ENCODE assay signal across 13 mouse cellular contexts in genomic region chr8:111658819-111659423, GRCm38 (mm10). TPM values are rescaled to one million over a fixed set of nuclear protein-coding genes. Genes with fewer than 3 reads are reported as not detected.
DNase-seq lines count a peak whose midpoint lies in the region; ATAC-seq lines count a peak whose summit lies in the region.
"Had no signal": no experiment of that assay in that cellular context is flagged by ENCODE, and none has a peak within 500 bp of the region (broad histone marks: within the 10 kb centered on the region; RNA-seq: fewer than 3 reads in every experiment).

No protein-coding gene starts in this region.

- H3K4me1 ChIP-seq in hindbrain, embryonic 14.5 days (replicated peaks; ENCODE audit: control insufficient read depth, insufficient read depth, low read length) = no peaks in the 10 kb centered on the region
- H3K4me1 ChIP-seq in hindbrain, embryonic 16.5 days (ENCODE audit: control insufficient read depth, insufficient read depth, low read depth, low read length) = no peaks in the 10 kb centered on the region
- peaks cover 11% of the 10 kb centered on the region for H3K4me1 ChIP-seq in hindbrain, embryonic 10.5 days (replicated peaks)
- H3K4me1 ChIP-seq in midbrain, embryonic 11.5 days (ENCODE audit: control insufficient read depth, insufficient read depth, low read length) = no peaks in the 10 kb centered on the region

- no peak overlapping the region for H3K9ac ChIP-seq in hindbrain, embryonic 14.5 days
- no peak overlapping the region for H3K9ac ChIP-seq in hindbrain, embryonic 16.5 days (ENCODE audit: low read depth, low read length)
- no peak overlapping the region for H3K9ac ChIP-seq in midbrain, embryonic 11.5 days (ENCODE audit: low read length)
- H3K9ac ChIP-seq: forebrain, postnatal 0 days; midbrain, embryonic 13.5 days had no signal

- no peak overlapping the region for H3K4me3 ChIP-seq in hindbrain, embryonic 14.5 days (replicated peaks; ENCODE audit: low read length)
- no peak overlapping the region for H3K4me3 ChIP-seq in hindbrain, embryonic 16.5 days (ENCODE audit: low read length)
- H3K4me3 ChIP-seq in hindbrain, embryonic 10.5 days = no peak overlapping the region
- H3K4me3 ChIP-seq in midbrain, embryonic 11.5 days (ENCODE audit: low read depth, low read length) = no peak overlapping the region
- H3K4me3 ChIP-seq: midbrain, embryonic 13.5 days had no signal

- H3K36me3 ChIP-seq in hindbrain, embryonic 14.5 days (replicated peaks; ENCODE audit: control insufficient read depth, insufficient read depth) = peaks cover 17% of the 10 kb centered on the region
- 0 out of 2 replicates have a peak, but pooled peaks cover 6% of the 10 kb centered on the region for H3K36me3 ChIP-seq in hindbrain, embryonic 16.5 days (ENCODE audit: control insufficient read depth, insufficient read depth, low read length)
- peaks cover 27% of the 10 kb centered on the region for H3K36me3 ChIP-seq in hindbrain, embryonic 10.5 days
- H3K36me3 ChIP-seq in midbrain, embryonic 11.5 days (ENCODE audit: control insufficient read depth, insufficient read depth, low read length) = no peaks in the 10 kb centered on the region

- no peak overlapping the region for H3K4me2 ChIP-seq in hindbrain, embryonic 14.5 days (replicated peaks)
- H3K4me2 ChIP-seq in hindbrain, embryonic 16.5 days (ENCODE audit: low read length) = no peak overlapping the region
- no peak overlapping the region for H3K4me2 ChIP-seq in midbrain, embryonic 11.5 days
- H3K4me2 ChIP-seq: midbrain, embryonic 13.5 days had no signal

- WGBS in hindbrain, embryonic 14.5 days = 87% methylated on average over 6 of the region's 6 CpGs
- 91% methylated on average over 6 of the region's 6 CpGs for WGBS in hindbrain, embryonic 16.5 days
- 90% methylated on average over 6 of the region's 6 CpGs for WGBS in hindbrain, embryonic 10.5 days
- 91% methylated on average over 6 of the region's 6 CpGs for WGBS in midbrain, embryonic 11.5 days

- ATAC-seq in hindbrain, embryonic 14.5 days (ENCODE audit: low FRiP score) = no peak
- ATAC-seq in hindbrain, embryonic 16.5 days = no peak
- peak; percentile 51; the same call in 1 of the 2 replicates for ATAC-seq in common myeloid progenitor, adult 5-6 weeks (replicated peaks; ENCODE audit: low read depth, poor library complexity, severe bottlenecking)
- peak; percentile 57 for ATAC-seq in inflammation-experienced regulatory T-cells, adult 6 months
- no peak for ATAC-seq in midbrain, embryonic 11.5 days (ENCODE audit: low FRiP score)
- ATAC-seq: forebrain, postnatal 0 days; midbrain, embryonic 13.5 days had no signal

- peak overlapping the region; percentile 46; the same call in 1 of the 2 replicates for H3K27ac ChIP-seq in hindbrain, embryonic 14.5 days
- no peak overlapping the region for H3K27ac ChIP-seq in hindbrain, embryonic 16.5 days (ENCODE audit: low read depth, low read length)
- no peak overlapping the region for H3K27ac ChIP-seq in hindbrain, embryonic 10.5 days
- H3K27ac ChIP-seq in midbrain, embryonic 11.5 days (ENCODE audit: low read depth, low read length) = no peak overlapping the region
- H3K27ac ChIP-seq: midbrain, embryonic 13.5 days had no signal

- no peaks in the 10 kb centered on the region for H3K9me3 ChIP-seq in hindbrain, embryonic 14.5 days (ENCODE audit: control insufficient read depth, low read length)
- H3K9me3 ChIP-seq in hindbrain, embryonic 16.5 days (ENCODE audit: control insufficient read depth, low read length) = no peaks in the 10 kb centered on the region
- no peaks in the 10 kb centered on the region for H3K9me3 ChIP-seq in hindbrain, embryonic 10.5 days
- no peaks in the 10 kb centered on the region for H3K9me3 ChIP-seq in midbrain, embryonic 11.5 days (ENCODE audit: control insufficient read depth, low read length)
- H3K9me3 ChIP-seq: midbrain, embryonic 13.5 days had no signal

- DNase-seq in hindbrain, embryonic 14.5 days (ENCODE audit: low spot score) = no peak
- DNase-seq in A20 (ENCODE audit: low read depth, low spot score) = peak; percentile 24
- no peak for DNase-seq in hindbrain, embryonic 10.5 days (ENCODE audit: low spot score)
- DNase-seq in midbrain, embryonic 11.5 days (ENCODE audit: low spot score, missing footprints) = no peak
- DNase-seq in urinary bladder, postnatal 4 days (ENCODE audit: low spot score in 2 of 2) = no peak
- DNase-seq: cerebellum, adult 2 months; forebrain, postnatal 0 days; right cerebral cortex, postnatal 25 days had no signal

- no peaks in the 10 kb centered on the region for H3K27me3 ChIP-seq in hindbrain, embryonic 14.5 days (ENCODE audit: control insufficient read depth, insufficient read depth, low read length)
- H3K27me3 ChIP-seq in hindbrain, embryonic 16.5 days (replicated peaks; ENCODE audit: control insufficient read depth, insufficient read depth, low read length) = no peaks in the 10 kb centered on the region
- no peaks in the 10 kb centered on the region for H3K27me3 ChIP-seq in hindbrain, embryonic 10.5 days (ENCODE audit: insufficient read depth, poor library complexity, severe bottlenecking)
- no peaks in the 10 kb centered on the region for H3K27me3 ChIP-seq in midbrain, embryonic 11.5 days (ENCODE audit: control insufficient read depth, insufficient read depth, low read length)
- H3K27me3 ChIP-seq: midbrain, embryonic 13.5 days had no signal

RNA-seq across cellular contexts. Expression of gene Zfp1, which starts 15.7 kb away (rescaled TPM):
- 27.5 and 28.3 TPM in 2 replicates for polyA plus RNA-seq in hindbrain, embryonic 14.5 days (2014; fragmentation: Nextera tagmentation; extraction: Ambion mirVana)
- 25.1 and 25.5 TPM in 2 replicates for polyA plus RNA-seq in hindbrain, embryonic 16.5 days (2015; fragmentation: Nextera tagmentation; extraction: Ambion mirVana)
- 9.8 and 13.0 TPM in 2 replicates for total RNA-seq in common myeloid progenitor, adult 5-6 weeks (2017)
- polyA plus RNA-seq in inflammation-experienced regulatory T-cells, adult 6 months (2017; shearing (Covaris generic)) = 10 to 100 TPM; 15.6 to 46.2 (median 33.0) TPM
- 20.2 and 23.8 TPM in 2 replicates for polyA plus RNA-seq in hindbrain, embryonic 10.5 days (2016; fragmentation: Nextera tagmentation; extraction: Ambion mirVana)
- polyA plus RNA-seq in midbrain, embryonic 11.5 days (2014; fragmentation: Nextera tagmentation; extraction: Ambion mirVana) = 23.8 and 25.6 TPM in 2 replicates

RNA-seq across cellular contexts. Expression of gene Ldhd, which starts 28.7 kb away (rescaled TPM):
- polyA plus RNA-seq in hindbrain, embryonic 14.5 days (2014; fragmentation: Nextera tagmentation; extraction: Ambion mirVana) = 0.56 and 0.60 TPM in 2 replicates
- 1.3 and 1.5 TPM in 2 replicates for polyA plus RNA-seq in hindbrain, embryonic 16.5 days (2015; fragmentation: Nextera tagmentation; extraction: Ambion mirVana)
- total RNA-seq in common myeloid progenitor, adult 5-6 weeks (2017) = 0.32 and 0.87 TPM in 2 replicates
- 1 to 10 TPM in 1 of 3 experiments, under 1 TPM in 2; 0.36 to 1.2 (median 0.95) TPM for polyA plus RNA-seq in inflammation-experienced regulatory T-cells, adult 6 months (2017; shearing (Covaris generic))
- polyA plus RNA-seq in hindbrain, embryonic 10.5 days (2016; fragmentation: Nextera tagmentation; extraction: Ambion mirVana) = 0.24 and 0.26 TPM in 2 replicates
- 0.19 and 0.22 TPM in 2 replicates for polyA plus RNA-seq in midbrain, embryonic 11.5 days (2014; fragmentation: Nextera tagmentation; extraction: Ambion mirVana)

RNA-seq across cellular contexts. Expression of gene Ctrb1, which starts 31.9 kb away (rescaled TPM):
- not detected in 2 replicates for polyA plus RNA-seq in hindbrain, embryonic 14.5 days (2014; fragmentation: Nextera tagmentation; extraction: Ambion mirVana)
- polyA plus RNA-seq in hindbrain, embryonic 16.5 days (2015; fragmentation: Nextera tagmentation; extraction: Ambion mirVana) = not detected in 2 replicates
- total RNA-seq in common myeloid progenitor, adult 5-6 weeks (2017) = not detected in 2 replicates
- not detected for polyA plus RNA-seq in inflammation-experienced regulatory T-cells, adult 6 months (2017; shearing (Covaris generic))
- not detected in 2 replicates for polyA plus RNA-seq in hindbrain, embryonic 10.5 days (2016; fragmentation: Nextera tagmentation; extraction: Ambion mirVana)
- polyA plus RNA-seq in midbrain, embryonic 11.5 days (2014; fragmentation: Nextera tagmentation; extraction: Ambion mirVana) = not detected in 2 replicates
- total RNA-seq: forebrain, postnatal 0 days; layer of hippocampus, adult 18-20 months had no signal
- polyA plus RNA-seq: forebrain, postnatal 0 days had no signal

Comparison
In these comparisons a context has a peak if more than half of its experiments do, and no peak if none do; other contexts are left out.
1. ATAC-seq: peak in common myeloid progenitor, adult 5-6 weeks (single experiment) and inflammation-experienced regulatory T-cells, adult 6 months (single experiment); none in hindbrain, embryonic 14.5 days (single experiment), hindbrain, embryonic 16.5 days (single experiment) and midbrain, embryonic 11.5 days (single experiment).